Mouse (Mus musculus): ENCODE results near the gene Neil1. TPM values are rescaled to one million over a fixed set of nuclear protein-coding genes. Genes with fewer than 3 reads are reported as not detected.

The Neil1 gene
- polyA plus RNA-seq, 1 experiment from 2014 or later: 8.1 TPM

GRCm38 (mm10) chr9:57156383-57156782, 8.3 kb upstream of the Neil1 start:
- Histone ChIP-seq H3K27ac (no peak overlapping the region), H3K36me3 (peaks cover 21% of the 10 kb centered on the region; the same call in 1 of the 2 replicates), H3K9ac (replicated peaks) (no peak overlapping the region), H3K27me3 (no peaks in the 10 kb centered on the region), H3K4me3 (replicated peaks) (no peak overlapping the region), H3K9me3 (no peaks in the 10 kb centered on the region), H3K4me2 (no peak overlapping the region), H3K4me1 (replicated peaks) (peaks cover 11% of the 10 kb centered on the region)
- no peak for ATAC-seq (ENCODE audit: insufficient number of reproducible peaks, insufficient read depth, low FRiP score, low TSS enrichment, low read depth)
- WGBS: 91% methylated on average over 7 of the region's 7 CpGs

GRCm38 (mm10) chr9:57152331-57152730, 4.2 kb upstream of the Neil1 start:
- peaks cover 21% of the 10 kb centered on the region; the same call in 1 of the 2 replicates for H3K36me3 ChIP-seq
- 40% methylated on average over 6 of the region's 6 CpGs for WGBS
- no peak for ATAC-seq (ENCODE audit: insufficient number of reproducible peaks, insufficient read depth, low FRiP score, low TSS enrichment, low read depth)
- H3K4me2 ChIP-seq: no peak overlapping the region
- no peaks in the 10 kb centered on the region for H3K27me3 ChIP-seq
- no peak overlapping the region for H3K4me3 ChIP-seq (replicated peaks)
- no peak overlapping the region for H3K27ac ChIP-seq
- H3K9ac ChIP-seq (replicated peaks): no peak overlapping the region
- peaks cover 14% of the 10 kb centered on the region for H3K4me1 ChIP-seq (replicated peaks)
- H3K9me3 ChIP-seq: no peaks in the 10 kb centered on the region

- H3K27ac ChIP-seq: no peak overlapping the region
- H3K9ac ChIP-seq (replicated peaks): no peak overlapping the region
- H3K4me1 ChIP-seq (replicated peaks): peaks cover 18% of the 10 kb centered on the region
- no peaks in the 10 kb centered on the region for H3K27me3 ChIP-seq
- no peaks in the 10 kb centered on the region for H3K9me3 ChIP-seq
- peaks cover 12% of the 10 kb centered on the region; the same call in 1 of the 2 replicates for H3K36me3 ChIP-seq
- no peak overlapping the region for H3K4me3 ChIP-seq (replicated peaks)
- 87% methylated on average over 5 of the region's 5 CpGs for WGBS
- no peak overlapping the region for H3K4me2 ChIP-seq
- ATAC-seq (ENCODE audit: insufficient number of reproducible peaks, insufficient read depth, low FRiP score, low TSS enrichment, low read depth): no peak
These were observed 2.1 kb upstream of the Neil1 start for GRCm38 (mm10) chr9:57150192-57150591.

- H3K27ac ChIP-seq: peak overlapping the region; percentile 89
- H3K36me3 ChIP-seq: peaks cover 10% of the 10 kb centered on the region
- no peaks in the 10 kb centered on the region for H3K27me3 ChIP-seq
- H3K9me3 ChIP-seq: no peaks in the 10 kb centered on the region
- H3K4me2 ChIP-seq: peak overlapping the region; percentile 66
- H3K4me3 ChIP-seq (replicated peaks): no peak overlapping the region
- H3K9ac ChIP-seq (replicated peaks): peak overlapping the region; percentile 72; the same call in 1 of the 2 replicates
- ATAC-seq (ENCODE audit: insufficient number of reproducible peaks, insufficient read depth, low FRiP score, low TSS enrichment, low read depth): no peak
- 76% methylated on average over 6 of the region's 6 CpGs for WGBS
- peaks cover 18% of the 10 kb centered on the region for H3K4me1 ChIP-seq (replicated peaks)
These were observed 916 bp upstream of the Neil1 start for GRCm38 (mm10) chr9:57149021-57149420.

DNA sequence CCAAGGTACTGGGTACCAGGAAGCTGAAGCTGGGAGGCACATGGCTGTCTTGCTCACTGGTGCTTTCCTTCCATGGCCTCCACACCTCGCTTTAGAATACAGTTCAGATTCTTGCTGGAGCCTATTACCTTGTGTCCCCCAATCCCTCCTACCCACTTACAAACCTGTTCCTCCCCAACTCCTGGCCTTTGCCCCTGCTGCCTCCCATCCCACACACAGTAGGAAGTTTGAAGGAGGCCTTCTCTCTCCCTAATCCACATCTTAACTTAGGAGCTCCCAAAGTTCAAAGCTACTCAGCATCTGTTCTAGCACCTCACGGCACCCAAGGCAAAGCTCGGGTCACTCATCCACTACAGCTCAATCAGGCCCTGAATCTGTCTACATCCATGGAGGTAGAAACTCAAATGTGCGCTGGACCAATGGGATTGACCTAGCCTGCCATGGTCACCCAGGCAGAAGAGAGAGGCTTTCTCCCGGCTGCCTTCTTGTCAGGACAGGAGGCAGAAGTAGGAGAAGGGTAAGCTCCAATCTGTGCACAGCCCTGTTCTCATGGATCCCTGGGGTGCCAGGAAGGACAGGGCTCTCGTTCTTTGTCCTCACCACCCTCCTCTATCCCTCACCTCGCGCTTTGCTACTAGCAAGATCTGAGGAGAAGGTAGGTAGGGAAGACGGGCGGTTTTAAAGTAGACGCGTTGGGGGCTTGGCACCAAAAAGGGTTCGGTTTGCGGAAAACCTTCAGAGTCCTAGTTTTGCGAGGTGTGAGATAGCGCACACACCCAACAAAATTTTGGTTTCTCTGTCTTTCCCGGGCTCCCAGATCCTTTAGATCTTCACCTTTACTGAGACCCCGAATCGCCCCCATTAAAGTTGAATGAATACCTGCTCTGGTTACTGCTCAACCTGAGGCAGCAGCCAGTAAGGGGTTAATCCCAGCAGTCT, 631 bp downstream of the Neil1 start:
- WGBS: 8% methylated on average over 19 of the region's 19 CpGs
- peaks cover 18% of the 10 kb centered on the region for H3K4me1 ChIP-seq (replicated peaks)
- H3K9me3 ChIP-seq: no peaks in the 10 kb centered on the region
- no peaks in the 10 kb centered on the region for H3K27me3 ChIP-seq
- H3K4me2 ChIP-seq: peak overlapping the region; percentile 66
- H3K9ac ChIP-seq (replicated peaks): peak overlapping the region; percentile 72
- peaks cover 25% of the 10 kb centered on the region for H3K36me3 ChIP-seq
- H3K27ac ChIP-seq: peak overlapping the region; percentile 89
- ATAC-seq (ENCODE audit: insufficient number of reproducible peaks, insufficient read depth, low FRiP score, low TSS enrichment, low read depth): no peak
- H3K4me3 ChIP-seq (replicated peaks): peak overlapping the region; percentile 51

DNA sequence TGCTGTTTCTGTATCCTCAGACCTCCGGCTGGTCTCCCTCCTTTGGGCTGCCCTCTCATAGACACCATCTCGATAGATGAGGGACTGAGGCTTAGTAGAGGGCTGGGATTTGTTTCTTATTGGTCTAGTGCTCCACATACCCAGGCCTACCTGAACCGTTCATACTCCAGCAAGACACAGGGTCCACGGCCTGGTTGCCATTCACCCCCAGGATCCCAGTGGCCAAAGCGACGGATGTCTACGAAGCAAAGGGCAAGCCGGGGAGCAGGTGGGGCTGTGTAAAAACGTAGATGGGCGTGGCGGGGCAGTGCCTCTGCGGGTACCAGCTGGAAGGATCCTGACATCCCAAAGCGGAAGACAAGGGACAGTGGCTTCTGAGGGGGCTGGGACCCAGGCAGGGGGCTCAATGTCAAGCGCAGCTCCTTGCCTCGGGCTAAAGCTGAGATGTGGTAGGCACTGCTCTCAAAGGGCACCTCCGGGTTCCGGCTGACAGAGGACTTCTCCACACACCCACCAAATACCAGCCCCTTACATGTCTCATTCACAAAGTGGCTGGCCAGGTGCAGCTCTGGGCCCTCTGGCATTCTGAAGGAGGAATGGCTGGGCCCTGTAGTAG, 1.5 kb downstream of the Neil1 start:
- H3K27ac ChIP-seq: no peak overlapping the region
- no peak for ATAC-seq (ENCODE audit: insufficient number of reproducible peaks, insufficient read depth, low FRiP score, low TSS enrichment, low read depth)
- no peak overlapping the region; the same call in 1 of the 2 replicates for H3K9ac ChIP-seq (replicated peaks)
- peaks cover 34% of the 10 kb centered on the region for H3K36me3 ChIP-seq
- no peaks in the 10 kb centered on the region for H3K9me3 ChIP-seq
- H3K4me2 ChIP-seq: peak overlapping the region; percentile 66; the same call in 1 of the 2 replicates
- 86% methylated on average over 17 of the region's 17 CpGs for WGBS
- no peaks in the 10 kb centered on the region for H3K27me3 ChIP-seq
- H3K4me3 ChIP-seq (replicated peaks): peak overlapping the region; percentile 51; the same call in 1 of the 2 replicates
- peaks cover 18% of the 10 kb centered on the region for H3K4me1 ChIP-seq (replicated peaks)

DNA sequence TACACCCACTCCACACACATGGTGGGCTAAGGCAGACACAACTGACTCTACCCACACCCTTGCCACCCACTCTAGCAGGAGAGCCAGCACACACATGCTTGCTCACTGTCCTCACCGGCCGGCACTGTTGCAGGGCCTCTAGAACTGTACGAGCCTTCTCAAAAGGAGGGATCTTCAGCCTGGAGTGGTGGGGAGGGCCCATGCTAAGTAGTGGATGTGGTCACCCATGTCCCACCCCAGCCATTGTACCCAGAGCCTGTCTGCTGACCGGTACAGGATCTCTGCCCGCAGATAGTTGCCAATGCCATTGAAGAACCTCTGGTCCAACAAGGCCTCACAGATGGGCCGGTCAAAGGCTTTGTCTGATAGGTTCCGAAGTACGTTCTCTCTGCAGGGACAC, 3.3 kb downstream of the Neil1 start:
- ATAC-seq (ENCODE audit: insufficient number of reproducible peaks, insufficient read depth, low FRiP score, low TSS enrichment, low read depth): no peak
- no peaks in the 10 kb centered on the region for H3K9me3 ChIP-seq
- 92% methylated on average over 8 of the region's 8 CpGs for WGBS
- peaks cover 52% of the 10 kb centered on the region for H3K36me3 ChIP-seq
- H3K9ac ChIP-seq (replicated peaks): no peak overlapping the region
- peaks cover 18% of the 10 kb centered on the region for H3K4me1 ChIP-seq (replicated peaks)
- H3K27me3 ChIP-seq: no peaks in the 10 kb centered on the region
- H3K4me2 ChIP-seq: no peak overlapping the region
- H3K4me3 ChIP-seq (replicated peaks): no peak overlapping the region
- no peak overlapping the region for H3K27ac ChIP-seq

- H3K9me3 ChIP-seq: no peaks in the 10 kb centered on the region
- ATAC-seq (ENCODE audit: insufficient number of reproducible peaks, insufficient read depth, low FRiP score, low TSS enrichment, low read depth): no peak
- H3K36me3 ChIP-seq: peaks cover 68% of the 10 kb centered on the region
- H3K4me3 ChIP-seq (replicated peaks): no peak overlapping the region
- no peak overlapping the region for H3K9ac ChIP-seq (replicated peaks)
- H3K4me1 ChIP-seq (replicated peaks): peaks cover 13% of the 10 kb centered on the region
- no peak overlapping the region for H3K4me2 ChIP-seq
- H3K27ac ChIP-seq: no peak overlapping the region
- 89% methylated on average over 11 of the region's 11 CpGs for WGBS
- no peaks in the 10 kb centered on the region for H3K27me3 ChIP-seq
These were observed 4.9 kb downstream of the Neil1 start for GRCm38 (mm10) chr9:57143212-57143611.

DNA sequence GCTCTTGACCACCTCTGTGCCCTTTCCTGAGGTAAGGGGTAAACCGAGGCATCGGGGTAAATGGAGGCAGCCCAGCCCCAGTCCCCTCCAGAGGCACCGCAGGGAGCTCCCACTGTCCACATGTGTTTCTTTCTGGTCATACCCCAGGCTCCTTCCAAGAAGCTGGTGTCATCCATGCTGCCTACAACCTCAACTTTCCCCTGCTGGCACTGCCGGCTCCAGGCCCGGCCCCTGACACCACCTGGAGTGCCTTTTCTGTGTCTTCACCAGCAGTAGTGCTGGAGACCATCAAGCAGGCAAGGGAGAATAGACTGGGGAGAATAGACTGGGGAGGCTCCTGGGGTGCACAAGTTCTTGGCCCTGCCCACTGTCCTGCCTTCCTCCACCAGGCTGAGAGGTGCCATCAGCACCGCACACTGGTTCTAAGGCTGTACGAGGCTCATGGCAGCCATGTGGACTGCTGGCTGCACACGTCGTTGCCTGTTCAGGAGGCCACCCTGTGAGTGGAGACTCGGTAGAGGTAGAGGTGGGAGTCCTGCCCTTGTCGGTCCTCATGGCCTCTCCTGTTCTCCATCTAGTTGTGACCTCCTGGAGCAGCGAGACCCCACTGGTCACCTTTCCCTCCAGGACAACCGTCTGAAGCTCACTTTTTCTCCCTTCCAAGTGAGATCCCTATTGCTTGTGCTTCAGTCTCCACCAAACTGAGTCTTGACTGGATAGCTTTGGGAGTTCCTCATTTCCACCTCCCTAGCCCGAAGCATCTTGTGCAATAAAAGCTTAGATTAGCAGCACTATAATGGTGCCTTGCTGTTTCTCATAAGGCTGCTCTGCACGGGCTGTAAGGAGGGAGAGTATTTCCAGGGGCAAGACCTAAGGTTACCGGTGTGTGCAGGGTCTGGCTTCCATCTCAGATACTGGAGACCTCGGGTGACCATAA, 6.4 kb downstream of the Neil1 start:
- no peak overlapping the region for H3K4me3 ChIP-seq (replicated peaks)
- H3K9me3 ChIP-seq: no peaks in the 10 kb centered on the region
- no peak overlapping the region for H3K27ac ChIP-seq
- H3K27me3 ChIP-seq: no peaks in the 10 kb centered on the region
- ATAC-seq (ENCODE audit: insufficient number of reproducible peaks, insufficient read depth, low FRiP score, low TSS enrichment, low read depth): no peak
- 88% methylated on average over 17 of the region's 17 CpGs for WGBS
- no peak overlapping the region for H3K4me2 ChIP-seq
- peaks cover 83% of the 10 kb centered on the region for H3K36me3 ChIP-seq
- H3K9ac ChIP-seq (replicated peaks): no peak overlapping the region
- H3K4me1 ChIP-seq (replicated peaks): peaks cover 3% of the 10 kb centered on the region

DNA sequence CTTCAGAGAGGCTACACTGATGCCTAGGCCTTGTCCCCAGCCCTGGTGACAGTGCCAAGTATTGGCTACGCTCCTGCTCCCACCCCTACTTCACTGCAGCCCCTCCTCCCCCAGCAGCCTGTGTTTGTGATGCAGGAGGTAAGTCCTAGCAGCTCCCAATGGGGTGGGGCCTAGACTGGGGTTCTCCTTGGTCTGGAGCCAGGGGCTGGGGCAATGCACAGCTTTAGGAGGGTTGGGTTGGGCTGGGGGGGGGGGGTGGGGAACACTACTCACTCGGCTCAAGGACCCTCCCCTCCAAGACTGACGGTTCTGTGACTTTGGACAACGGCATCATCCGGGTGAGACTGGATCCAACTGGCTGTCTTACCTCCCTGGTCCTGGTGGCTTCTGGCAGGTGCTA, 8.5 kb downstream of the Neil1 start:
- Histone ChIP-seq H3K27ac (no peak overlapping the region), H3K27me3 (no peaks in the 10 kb centered on the region), H3K4me2 (no peak overlapping the region), H3K9me3 (no peaks in the 10 kb centered on the region), H3K36me3 (peaks cover 98% of the 10 kb centered on the region), H3K4me3 (replicated peaks) (no peak overlapping the region), H3K9ac (replicated peaks) (no peak overlapping the region), H3K4me1 (replicated peaks) (no peaks in the 10 kb centered on the region)
- ATAC-seq (ENCODE audit: insufficient number of reproducible peaks, insufficient read depth, low FRiP score, low TSS enrichment, low read depth): no peak
- WGBS: 98% methylated on average over 5 of the region's 5 CpGs

Data from limb, embryonic 12.5 days (tissue).